Mouse (Mus musculus) CD8-positive naive resting alpha-beta T cell, adult 2 months (primary cell): Measurements from ENCODE around the gene Grap.

ENCODE experiments used
- DNase-seq, 2 experiments: peaks; one replicate each; pipeline ENCODE4 v3.0.0; 2022; ENCODE audit warnings: low read depth in 2 of 2, low spot score in 2 of 2

Gene Grap

DNA sequence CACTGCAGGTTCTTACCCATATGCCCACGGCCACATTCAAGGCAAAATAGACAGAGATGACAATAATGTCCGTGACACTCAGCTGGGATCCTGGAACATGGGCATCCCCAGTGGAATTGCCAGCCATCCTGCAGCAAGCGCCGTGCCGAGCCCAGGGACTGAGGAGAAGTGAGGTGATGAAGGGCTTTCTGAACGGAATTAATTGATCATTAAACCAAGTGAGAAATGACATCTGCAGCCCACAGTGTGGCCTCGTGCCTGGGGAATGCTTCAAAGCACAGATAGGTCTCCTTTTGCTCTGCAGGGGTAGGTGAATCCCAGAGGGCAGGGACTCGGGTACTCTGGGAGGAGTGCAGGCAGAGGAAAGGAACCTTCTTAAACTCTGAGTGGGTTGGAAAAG, 66.8 kb downstream of the Grap start:
- DNase-seq, result no peak

DNA sequence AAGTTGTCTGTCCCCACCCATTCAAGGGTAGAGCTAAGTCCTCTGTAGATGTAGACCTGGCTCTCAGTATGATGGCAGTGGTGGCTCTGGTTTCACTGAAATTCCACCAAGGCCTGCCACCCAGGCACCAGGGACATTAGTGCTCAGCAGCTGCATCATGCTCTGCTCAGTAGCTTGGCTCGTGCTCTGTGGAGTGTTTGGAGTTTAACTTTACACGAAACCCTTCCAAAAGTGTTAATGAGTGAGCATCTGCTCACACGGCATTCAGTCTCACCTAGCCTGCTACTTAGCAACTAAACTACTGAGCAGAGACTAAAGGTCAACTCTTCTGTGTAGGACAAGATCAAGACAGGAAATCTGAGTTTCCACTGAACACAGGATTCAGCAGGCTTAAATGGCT, 67.6 kb downstream of the Grap start, which contains the start of gene Slc5a10:
Gene Slc5a10 (minus strand): TSS at position 191 of the 400 bp plus-strand sequence.
- no peak for DNase-seq

DNA sequence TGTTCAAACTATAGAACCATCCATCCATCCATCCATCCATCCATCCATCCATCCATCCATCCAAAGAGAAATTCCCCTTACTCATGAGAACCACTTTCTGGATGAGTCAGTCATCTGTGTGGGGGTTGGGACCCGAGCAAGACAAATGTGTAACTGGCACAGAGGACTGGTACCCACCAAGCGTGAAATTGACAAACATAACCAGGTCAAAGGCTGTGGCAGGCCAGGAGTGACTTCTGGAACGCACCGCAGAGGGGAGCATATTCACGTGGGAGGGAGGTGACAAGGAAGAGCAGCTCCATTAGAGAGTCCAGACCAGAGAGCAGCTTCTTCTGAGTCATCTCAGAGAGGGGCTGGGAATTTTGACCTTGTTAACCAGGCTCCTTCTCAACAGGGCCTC, 69.0 kb downstream of the Grap start:
- DNase-seq, result no peak
